Mouse (Mus musculus) neutrophil, adult 59 days (primary cell): ENCODE data around the gene Ak2. TPM values are rescaled to one million over a fixed set of nuclear protein-coding genes. Genes with fewer than 3 reads are reported as not detected.

Experiments used
- total RNA-seq, 2 experiments: library from RNA; stranded (reverse); gene quantifications; 1 replicate in 1 of 2; 2 replicates in 1 of 2; pipeline ENCODE4 v1.2.4; 2023

The Ak2 gene
- 100 to 1,000 TPM; 106 to 111 TPM for total RNA-seq

GRCm38 (mm10) chr4:128991500-128992008, at the start of gene Ak2:
Ak2 (plus strand) TSS chr4:128991958.

GRCm38 (mm10) chr4:128962029-128962925, 29.5 kb upstream of the Ak2 start, which contains the start of gene Azin2:
Azin2 (minus strand) TSS chr4:128962442.

GRCm38 (mm10) chr4:129058207-129059092, 66.7 kb downstream of the Ak2 start, which contains the start of gene Rnf19b:
Rnf19b (plus strand) TSS chr4:129058271.

Other genes starting within 250 kb of the Ak2 start
- under 1 TPM; 0.11 to 0.16 TPM for gene A3galt2, start 236.6 kb upstream of the Ak2 start, total RNA-seq
- 10 to 100 TPM; 10.3 to 12.2 TPM for gene Zfp362, start 185.9 kb upstream of the Ak2 start, total RNA-seq
- 1 to 10 TPM; 1.1 to 1.6 TPM for gene Trim62, start 108.4 kb upstream of the Ak2 start, total RNA-seq
- gene Azin2, start 29.5 kb upstream of the Ak2 start, total RNA-seq: under 1 TPM; 0.46 to 0.49 TPM
- 10 to 100 TPM; 79.7 to 84.0 TPM for gene Rnf19b, start 66.3 kb downstream of the Ak2 start, total RNA-seq
- gene Tmem54, start 113.6 kb downstream of the Ak2 start, total RNA-seq: not detected
- gene Hpca, start 130.1 kb downstream of the Ak2 start, total RNA-seq: not detected
- gene Fndc5, start 145.0 kb downstream of the Ak2 start, total RNA-seq: not detected
- gene S100pbp, start 197.8 kb downstream of the Ak2 start, total RNA-seq: 10 to 100 TPM; 12.1 to 12.9 TPM
- 10 to 100 TPM; 21.6 to 25.2 TPM for gene Yars, start 197.8 kb downstream of the Ak2 start, total RNA-seq